Mouse (Mus musculus) G1E (cell line): ENCODE data around the gene Gm32742. TPM values are rescaled to one million over a fixed set of nuclear protein-coding genes. Genes with fewer than 3 reads are reported as not detected.

ENCODE experiments used
- ATAC-seq: 2 replicates; pipeline ENCODE4 v1.8.0; 2016; ENCODE audit warnings: mild to moderate bottlenecking; ENCODE audit not compliant: insufficient number of reproducible peaks, poor library complexity, low FRiP score, severe bottlenecking; ENCODE audit errors: extremely low read depth
- DNase-seq: peaks from one replicate; pipeline ENCODE4 v3.0.0; 2012; ENCODE audit warnings: low spot score
- H3K27me3 ChIP-seq: 2 replicates; pipeline ENCODE4 v1.6.1; 2012; ENCODE audit warnings: mild to moderate bottlenecking, low read length, inconsistent platforms; ENCODE audit not compliant: insufficient read depth
- H3K36me3 ChIP-seq: replicated peaks from 2 replicates; pipeline ENCODE3; 2012; ENCODE audit warnings: mild to moderate bottlenecking, inconsistent platforms
- H3K4me1 ChIP-seq: 2 replicates; pipeline ENCODE4 v1.6.1; 2012; ENCODE audit warnings: low read depth, low read length, inconsistent platforms, mixed read lengths; ENCODE audit not compliant: insufficient read depth
- H3K4me3 ChIP-seq: 2 replicates; pipeline ENCODE4 v1.5.1; 2012; ENCODE audit warnings: low read depth, mild to moderate bottlenecking, inconsistent platforms, low read length, moderate library complexity, mixed read lengths
- H3K9me3 ChIP-seq: replicated peaks from 2 replicates; pipeline ENCODE4 v1.6.1; 2012; ENCODE audit warnings: inconsistent platforms
- CTCF ChIP-seq: IDR thresholded peaks from 2 replicates; pipeline ENCODE4 v1.5.1; 2012; ENCODE audit warnings: low read depth, low read length, inconsistent platforms, mixed read lengths
- GATA1 ChIP-seq: IDR thresholded peaks from 2 replicates; pipeline ENCODE4 v1.6.1; 2012; ENCODE audit warnings: borderline replicate concordance, low read length, inconsistent platforms, mixed read lengths
- GATA2 ChIP-seq: IDR thresholded peaks from 2 replicates; pipeline ENCODE4 v1.6.1; 2012; ENCODE audit warnings: low read depth, low read length, inconsistent platforms, borderline replicate concordance
- POLR2AphosphoS5 ChIP-seq: IDR thresholded peaks from 2 replicates; pipeline ENCODE4 v1.6.1; 2012; ENCODE audit warnings: low read depth, low read length, inconsistent platforms; ENCODE audit not compliant: insufficient replicate concordance
- TAL1 ChIP-seq: conservative IDR thresholded peaks from 2 replicates; pipeline ENCODE4 v1.6.1; 2012; ENCODE audit warnings: low read depth, low read length, inconsistent platforms, mixed read lengths
- polyA plus RNA-seq: library from polyadenylated mRNA; stranded (reverse); fragments of >175 nt; gene quantifications from 2 replicates; pipeline ENCODE4 v1.2.3, GENCODE M21; 2012
- total RNA-seq, 2 experiments: library from RNA; stranded (forward) in 1 of 2; stranded (reverse) in 1 of 2; fragments of 200-1000 nt in 1 of 2; fragments of >200 nt in 1 of 2; fragmentation: Nextera tagmentation in 1 of 2; gene quantifications; 2 replicates each; pipeline ENCODE4 v1.2.3; 2014 to 2017

The Gm32742 gene
- total RNA-seq (2014; fragmentation: Nextera tagmentation) = 0.10 and 0.15 TPM in 2 replicates
- total RNA-seq (2017) = 0.06 and 0.11 TPM in 2 replicates
- 0.06 and 0.13 TPM in 2 replicates for polyA plus RNA-seq

DNA sequence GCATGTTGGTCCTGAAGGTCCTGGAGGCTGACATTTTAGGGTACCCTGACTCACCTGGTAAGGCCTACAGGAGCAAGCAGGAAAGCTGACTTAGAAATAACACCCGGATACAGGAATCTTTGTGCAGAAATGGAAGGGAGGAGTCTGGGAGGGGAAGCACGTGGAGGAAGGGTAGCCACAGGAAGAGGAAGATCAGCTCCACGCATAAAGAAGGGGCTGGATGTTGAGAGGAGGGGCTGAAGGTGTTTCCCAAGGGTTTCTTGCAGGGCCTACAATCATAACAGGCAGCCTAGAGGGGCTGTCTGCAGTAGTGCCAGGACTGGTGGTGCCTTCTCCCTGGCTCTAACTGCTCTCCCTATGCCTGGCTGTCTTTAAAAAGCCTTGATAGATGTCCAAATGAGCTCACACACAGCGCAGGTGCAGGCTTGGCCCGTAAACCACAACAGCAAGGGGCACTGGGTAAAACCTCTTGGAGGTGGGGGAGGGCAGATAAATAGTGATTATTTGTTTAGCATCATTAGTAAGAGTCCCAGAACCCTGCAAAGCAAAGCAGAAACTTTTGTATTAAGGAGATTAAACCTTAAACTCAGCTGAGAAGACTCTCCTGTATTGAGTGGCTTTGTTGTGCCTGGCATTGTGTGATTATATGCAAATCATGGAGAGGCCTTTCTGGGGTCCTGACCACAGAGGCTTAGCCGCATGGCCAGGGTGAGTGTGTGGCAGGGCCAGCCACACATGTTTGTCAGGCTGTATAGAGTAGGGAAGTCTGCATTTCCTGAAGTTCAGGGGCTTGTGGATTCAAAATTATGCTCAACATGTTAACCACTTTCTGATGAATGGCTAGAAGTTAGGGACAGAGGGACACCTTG, at the start of gene Gm32742:
Gene Gm32742, minus strand, starts transcription at position 206 of the 869 bp plus-strand sequence.
- Histone ChIP-seq H3K27me3 (peaks cover 18% of the 10 kb centered on the region), H3K9me3 (no peaks in the 10 kb centered on the region), H3K4me1 (peaks cover 9% of the 10 kb centered on the region), H3K4me3 (no peak within 1 kb of the TSS), H3K36me3 (no peaks in the 10 kb centered on the region)
- no peak for ATAC-seq
- DNase-seq = no peak
- TF ChIP-seq GATA2 (no peak), TAL1 (no peak), CTCF (no peak), POLR2AphosphoS5 (no peak), GATA1 (no peak)

DNA sequence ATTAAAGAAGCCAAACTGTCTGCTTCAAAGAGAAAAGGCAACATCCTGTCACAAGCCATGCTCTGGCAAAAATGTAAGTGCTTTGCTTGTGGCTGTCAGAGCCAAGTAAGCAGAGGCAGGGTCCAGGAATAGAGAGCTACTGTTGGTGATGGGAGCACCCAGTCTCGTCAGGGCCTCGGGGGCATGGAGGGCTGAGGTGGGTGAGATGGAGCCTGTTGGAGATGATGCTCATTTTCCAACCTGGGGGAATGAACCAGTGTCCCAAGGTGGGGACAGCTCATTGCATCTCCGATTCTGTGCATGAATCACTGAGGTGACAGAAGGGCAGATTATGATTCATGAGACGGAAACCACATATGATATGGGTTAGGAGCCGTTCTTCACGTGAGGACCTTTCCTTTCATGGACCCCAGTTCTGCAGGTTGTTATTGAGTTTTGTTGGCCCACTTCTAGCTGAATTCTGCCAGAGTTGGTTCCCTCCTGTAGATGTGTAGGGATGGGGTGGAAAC, 48.5 kb upstream of the Gm32742 start:
- ATAC-seq (no peak), DNase-seq (no peak)
- H3K9me3 ChIP-seq = no peaks in the 10 kb centered on the region
- H3K4me1 ChIP-seq = no peaks in the 10 kb centered on the region
- H3K4me3 ChIP-seq = no peak overlapping the region
- TF ChIP-seq TAL1 (no peak), GATA2 (no peak), POLR2AphosphoS5 (no peak), GATA1 (no peak), CTCF (no peak)
- H3K36me3 ChIP-seq = no peaks in the 10 kb centered on the region
- peaks cover 12% of the 10 kb centered on the region; the same call in 1 of the 2 replicates for H3K27me3 ChIP-seq

DNA sequence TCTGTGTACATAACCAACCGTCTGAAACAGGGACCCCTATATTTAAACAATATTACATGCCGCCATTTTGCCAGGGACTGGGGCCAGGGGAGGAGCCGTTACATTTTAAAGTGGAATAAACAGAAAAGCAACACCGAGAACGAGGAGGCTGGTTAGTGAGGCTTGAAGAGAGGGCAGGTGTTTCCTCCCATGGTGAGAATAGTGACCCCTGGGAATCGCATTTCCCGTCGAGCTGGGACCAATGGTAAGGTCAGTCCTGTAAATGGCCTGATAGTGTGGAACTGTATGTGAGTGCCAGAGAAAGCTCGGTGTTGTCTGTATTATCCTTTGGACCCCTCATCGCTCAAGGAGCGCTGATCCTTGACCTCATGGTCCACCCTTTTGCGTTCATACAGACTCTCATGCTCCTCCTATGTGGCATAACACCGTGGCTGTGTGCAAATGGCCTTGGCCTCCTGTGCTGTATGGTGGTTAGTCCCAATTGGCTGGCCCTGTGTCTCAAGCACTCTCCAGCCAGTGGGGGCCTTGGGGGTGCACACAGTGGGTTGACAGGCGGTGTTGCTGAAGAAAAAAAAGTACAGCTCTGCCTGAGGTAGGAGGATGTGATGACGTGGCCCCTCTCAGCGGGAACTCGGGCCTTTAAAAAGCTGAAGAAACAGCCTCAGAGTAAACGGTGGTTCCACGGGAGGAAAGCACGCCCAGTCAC, 47.9 kb upstream of the Gm32742 start, which contains the start of gene Pou2af1:
Gene Pou2af1, plus strand, starts transcription at position 686 of the 706 bp plus-strand sequence.
- Histone ChIP-seq H3K27me3 (peaks cover 12% of the 10 kb centered on the region; the same call in 1 of the 2 replicates), H3K4me1 (no peaks in the 10 kb centered on the region), H3K9me3 (no peaks in the 10 kb centered on the region), H3K36me3 (no peaks in the 10 kb centered on the region), H3K4me3 (no peak within 1 kb of the TSS)
- no peak for DNase-seq
- TF ChIP-seq GATA2 = no peak
- no peak for TF ChIP-seq GATA1
- no peak for TF ChIP-seq TAL1
- TF ChIP-seq POLR2AphosphoS5 = no peak
- no peak for TF ChIP-seq CTCF
- ATAC-seq = no peak

DNA sequence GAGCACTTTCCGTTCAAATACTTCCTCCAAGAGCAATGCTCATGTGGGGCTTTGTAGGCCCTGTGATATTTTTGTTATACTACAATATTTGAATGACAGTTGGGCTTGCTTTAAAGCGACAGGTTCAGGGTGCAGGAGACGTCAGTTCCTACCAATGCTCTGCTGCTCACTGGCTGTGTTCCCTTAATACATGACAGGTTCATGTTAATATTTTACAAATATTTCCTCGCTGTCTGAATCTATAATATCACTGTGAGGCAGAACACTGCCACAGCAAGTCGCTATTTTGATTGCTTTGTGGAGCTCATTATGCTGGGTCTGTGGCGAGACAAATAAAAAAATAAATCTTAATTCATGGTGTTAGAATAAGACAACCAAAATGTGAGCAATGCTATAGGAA, 45.9 kb upstream of the Gm32742 start:
- H3K4me1 ChIP-seq = no peaks in the 10 kb centered on the region
- DNase-seq = no peak
- peaks cover 12% of the 10 kb centered on the region; the same call in 1 of the 2 replicates for H3K27me3 ChIP-seq
- TF ChIP-seq TAL1 (no peak), GATA2 (no peak), POLR2AphosphoS5 (no peak), CTCF (no peak), GATA1 (no peak)
- no peaks in the 10 kb centered on the region for H3K9me3 ChIP-seq
- H3K36me3 ChIP-seq = no peaks in the 10 kb centered on the region
- no peak for ATAC-seq
- no peak overlapping the region for H3K4me3 ChIP-seq

DNA sequence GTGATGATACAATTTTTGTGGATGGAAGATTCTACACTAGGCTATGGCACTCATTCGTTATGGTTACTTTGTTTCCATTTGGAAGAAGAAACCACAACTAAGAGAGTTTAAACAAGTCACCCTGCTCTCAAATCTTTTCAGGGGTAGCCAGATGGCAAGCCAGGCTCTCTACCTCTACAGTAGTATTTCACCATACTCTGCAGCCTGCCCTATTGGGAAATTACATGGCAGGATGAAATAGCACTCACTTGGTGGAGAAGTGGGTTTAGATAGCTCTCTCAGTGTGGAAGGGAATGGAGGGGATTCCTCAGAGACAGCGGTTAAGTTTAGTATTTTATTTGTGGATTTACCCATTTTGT, 43.6 kb upstream of the Gm32742 start:
- H3K4me3 ChIP-seq = no peak overlapping the region
- no peaks in the 10 kb centered on the region for H3K36me3 ChIP-seq
- H3K9me3 ChIP-seq = no peaks in the 10 kb centered on the region
- DNase-seq (no peak), ATAC-seq (no peak)
- H3K4me1 ChIP-seq = no peaks in the 10 kb centered on the region
- H3K27me3 ChIP-seq = peaks cover 10% of the 10 kb centered on the region; the same call in 1 of the 2 replicates
- TF ChIP-seq GATA2 (no peak), POLR2AphosphoS5 (no peak), GATA1 (no peak), CTCF (no peak), TAL1 (no peak)

DNA sequence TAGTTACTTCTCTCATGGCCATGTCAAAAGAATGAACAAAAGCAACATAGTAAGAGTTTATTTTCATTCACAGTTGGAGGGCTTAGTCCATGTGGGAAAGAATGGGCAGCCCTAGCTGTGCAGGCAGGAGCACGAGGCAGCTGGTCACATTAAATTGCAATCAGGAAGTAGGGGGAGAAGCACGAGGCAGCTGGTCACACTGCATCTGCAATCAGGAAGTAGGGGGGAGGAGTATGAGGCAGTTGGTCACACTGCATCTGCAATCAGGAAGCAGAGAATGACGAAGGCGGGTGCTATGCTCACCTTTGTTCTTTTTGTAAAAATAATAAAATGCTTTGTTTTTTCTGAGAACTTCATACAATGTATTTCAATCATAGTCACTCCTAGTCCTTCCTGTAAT, 29.5 kb upstream of the Gm32742 start:
- ATAC-seq = peak; percentile 34; the same call in 1 of the 2 replicates
- Histone ChIP-seq H3K9me3 (peaks cover 4% of the 10 kb centered on the region), H3K4me3 (no peak overlapping the region), H3K4me1 (peaks cover 3% of the 10 kb centered on the region; the same call in 1 of the 2 replicates), H3K27me3 (peaks cover 9% of the 10 kb centered on the region; the same call in 1 of the 2 replicates), H3K36me3 (no peaks in the 10 kb centered on the region)
- no peak for DNase-seq
- TF ChIP-seq CTCF (no peak), GATA2 (no peak), GATA1 (no peak), TAL1 (no peak), POLR2AphosphoS5 (no peak)
